Mouse (Mus musculus) ES-Bruce4 (cell line): ENCODE measurements around the gene Gm10518.

Experiments used
- CTCF ChIP-seq: IDR thresholded peaks from one replicate; pipeline ENCODE4 v1.8.1; 2011; ENCODE audit warnings: low read depth, low read length
- EP300 ChIP-seq: IDR thresholded peaks from 2 replicates; pipeline ENCODE4 v1.6.1; 2011; ENCODE audit warnings: low read depth, low read length; ENCODE audit not compliant: insufficient read depth
- POLR2A ChIP-seq: IDR thresholded peaks from one replicate; pipeline ENCODE4 v1.8.1; 2011; ENCODE audit warnings: low read length; ENCODE audit not compliant: insufficient read depth

DNA sequence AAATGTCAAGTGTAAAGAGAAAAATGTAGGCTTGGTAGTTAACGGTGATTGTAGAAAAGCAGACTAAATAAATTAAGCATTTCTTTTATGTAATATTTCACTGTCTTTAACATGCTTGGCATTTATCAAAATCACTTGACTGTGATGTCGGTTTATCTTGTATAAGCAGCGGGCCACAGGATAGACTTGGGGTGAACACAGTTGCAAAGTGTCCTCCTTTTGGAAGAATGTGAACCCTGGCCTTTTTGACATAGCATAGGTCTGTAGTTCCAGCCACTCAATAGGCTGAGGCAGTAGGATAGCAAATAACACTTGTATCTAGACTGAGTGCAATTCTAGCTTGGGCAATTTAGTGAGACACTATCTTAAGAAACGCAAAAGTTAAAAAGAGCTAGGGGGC, 4.3 kb downstream of the Gm10518 start:
- TF ChIP-seq CTCF: no peak
- TF ChIP-seq EP300: no peak
- no peak for TF ChIP-seq POLR2A
